Mouse (Mus musculus): ENCODE measurements around the gene Ifna13. TPM values are rescaled to one million over a fixed set of nuclear protein-coding genes. Genes with fewer than 3 reads are reported as not detected.

The Ifna13 gene
- not detected in 2 replicates for polyA plus RNA-seq (2015; fragmentation: Nextera tagmentation; extraction: Ambion mirVana)

DNA sequence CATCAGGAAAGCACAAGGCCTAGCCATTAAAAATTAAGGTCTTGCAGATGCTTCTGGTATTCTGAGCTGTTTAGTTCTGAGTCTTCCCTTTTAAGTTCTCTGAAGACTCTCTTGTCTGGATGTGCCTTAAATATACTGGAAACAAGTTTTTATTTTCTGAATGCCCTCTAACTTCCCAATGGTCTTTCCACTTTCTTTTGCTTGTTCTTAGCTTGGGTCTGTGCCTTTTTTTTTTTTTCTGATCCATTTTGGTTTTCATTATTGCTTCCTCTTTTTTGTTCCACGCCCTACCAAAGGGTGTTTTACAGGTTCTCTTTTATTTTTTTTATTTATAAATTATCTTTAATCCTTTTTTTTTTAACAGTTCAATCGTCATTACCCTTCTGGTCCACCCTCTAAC is at the start of gene Ifna13:
Gene Ifna13 (minus strand): TSS at position 101 of the 400 bp plus-strand sequence.
- H3K27me3 ChIP-seq, result no peaks in the 10 kb centered on the region
- H3K36me3 ChIP-seq, result no peaks in the 10 kb centered on the region
- no peak within 1 kb of the TSS for H3K4me2 ChIP-seq (replicated peaks)
- H3K27ac ChIP-seq (replicated peaks), result no peak within 1 kb of the TSS
- no peaks in the 10 kb centered on the region for H3K4me1 ChIP-seq
- H3K9me3 ChIP-seq, result no peaks in the 10 kb centered on the region
- no peak within 1 kb of the TSS for H3K9ac ChIP-seq (replicated peaks)
- WGBS, result 44% methylated on average over 2 of the region's 2 CpGs
- H3K4me3 ChIP-seq, result no peak within 1 kb of the TSS
- no peak for ATAC-seq (replicated peaks)

DNA sequence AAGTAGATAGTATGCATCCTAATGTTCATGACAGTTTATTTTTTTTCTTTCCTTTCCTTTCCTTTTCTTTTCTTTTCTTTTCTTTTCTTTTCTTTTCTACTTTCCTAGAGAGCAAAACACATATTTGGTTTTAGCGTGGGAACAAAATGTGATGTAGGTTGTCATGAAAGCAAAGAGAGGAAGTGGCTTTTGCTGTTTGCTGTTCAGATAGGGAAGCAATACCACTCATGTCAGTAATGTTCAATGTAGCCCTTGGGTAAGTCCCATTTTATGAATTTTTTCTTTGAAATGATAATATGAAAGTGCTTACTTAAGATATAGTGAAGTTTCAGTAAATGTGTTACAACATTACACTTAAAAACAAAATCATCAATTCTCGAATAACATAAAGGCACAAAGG is 49.1 kb upstream of the Ifna13 start:
- H3K36me3 ChIP-seq, result no peaks in the 10 kb centered on the region
- WGBS, result 88% methylated on average over 2 of the region's 2 CpGs
- no peak for ATAC-seq (replicated peaks)
- H3K4me2 ChIP-seq (replicated peaks), result no peak overlapping the region
- H3K27ac ChIP-seq (replicated peaks), result no peak overlapping the region
- no peak overlapping the region for H3K4me3 ChIP-seq
- H3K4me1 ChIP-seq, result no peaks in the 10 kb centered on the region
- H3K9me3 ChIP-seq, result no peaks in the 10 kb centered on the region
- H3K9ac ChIP-seq (replicated peaks), result no peak overlapping the region
- H3K27me3 ChIP-seq, result no peaks in the 10 kb centered on the region

DNA sequence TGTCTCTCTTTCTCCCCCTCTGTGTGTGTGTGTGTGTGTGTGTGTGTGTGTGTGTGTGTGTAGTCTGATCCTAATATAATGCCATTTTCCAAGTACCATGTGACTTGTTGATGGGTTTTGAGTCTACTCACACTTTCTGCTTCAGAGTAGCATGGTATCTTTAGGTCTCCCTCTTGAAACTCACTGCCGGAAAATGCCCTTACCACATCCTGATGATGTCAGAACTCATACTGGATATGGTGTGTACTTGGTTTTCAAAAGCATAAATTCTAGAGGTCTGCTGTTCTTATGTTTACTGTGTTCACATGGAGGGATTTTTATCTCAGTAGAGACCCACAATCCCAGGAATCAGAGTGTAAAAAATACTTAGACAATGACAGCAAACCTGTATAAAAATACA is 48.3 kb upstream of the Ifna13 start:
- Histone ChIP-seq H3K9ac (replicated peaks) (no peak overlapping the region), H3K4me1 (no peaks in the 10 kb centered on the region), H3K27ac (replicated peaks) (no peak overlapping the region), H3K9me3 (no peaks in the 10 kb centered on the region), H3K4me2 (replicated peaks) (no peak overlapping the region), H3K27me3 (no peaks in the 10 kb centered on the region), H3K4me3 (no peak overlapping the region), H3K36me3 (no peaks in the 10 kb centered on the region)
- ATAC-seq (replicated peaks), result no peak
- 90% methylated on average over 1 of the region's 1 CpGs for WGBS

DNA sequence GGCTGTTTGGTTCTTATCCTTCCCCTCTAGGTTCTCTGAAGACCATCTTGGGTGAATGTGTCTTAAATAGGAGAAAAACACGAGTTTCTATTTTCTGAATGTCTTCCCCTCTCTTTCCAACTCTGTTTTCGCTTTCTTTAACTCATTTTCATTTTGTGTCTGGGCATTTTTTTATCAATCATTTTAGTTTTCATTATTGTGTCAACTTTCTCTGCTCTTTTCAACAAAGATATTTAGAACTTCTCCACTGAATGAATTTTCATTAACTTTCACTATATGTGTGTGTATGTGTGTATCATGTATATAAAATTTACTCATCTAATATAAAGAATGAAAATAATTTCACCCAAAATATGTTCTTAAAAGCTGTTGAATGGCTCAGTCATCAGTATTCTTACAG is 47.0 kb upstream of the Ifna13 start, which contains the start of gene Ifnab:
Gene Ifnab (minus strand): TSS at position 101 of the 400 bp plus-strand sequence.
- no peak for ATAC-seq (replicated peaks)
- Histone ChIP-seq H3K27me3 (no peaks in the 10 kb centered on the region), H3K4me1 (no peaks in the 10 kb centered on the region), H3K9me3 (no peaks in the 10 kb centered on the region), H3K27ac (replicated peaks) (no peak within 1 kb of the TSS), H3K36me3 (no peaks in the 10 kb centered on the region), H3K4me3 (no peak within 1 kb of the TSS), H3K4me2 (replicated peaks) (no peak within 1 kb of the TSS), H3K9ac (replicated peaks) (no peak within 1 kb of the TSS)
- WGBS, result 68% methylated on average over 2 of the region's 2 CpGs

DNA sequence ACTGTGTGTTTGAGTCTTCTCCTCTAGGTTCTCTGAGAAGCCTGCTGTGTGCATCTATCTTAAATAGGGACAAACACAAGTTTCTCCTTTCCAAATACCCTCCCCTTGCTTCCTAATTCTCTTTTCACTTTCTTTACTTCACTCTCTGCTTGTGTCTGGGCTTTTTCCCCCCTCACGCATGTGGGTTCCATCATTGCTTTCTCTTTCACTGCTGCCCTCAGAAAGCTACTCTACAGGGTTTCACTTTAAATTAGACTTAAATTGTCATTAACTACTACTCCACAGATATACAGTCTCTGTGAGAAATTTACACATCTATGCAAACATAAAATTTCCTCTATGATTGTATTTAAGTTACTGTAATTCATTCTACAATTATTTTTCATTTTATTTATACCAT is 39.6 kb upstream of the Ifna13 start, which contains the start of gene Ifna2:
Gene Ifna2 (minus strand): TSS at position 101 of the 400 bp plus-strand sequence.
- no peak for ATAC-seq (replicated peaks)
- WGBS, result 100% methylated on average over 1 of the region's 1 CpGs
- no peaks in the 10 kb centered on the region for H3K36me3 ChIP-seq

DNA sequence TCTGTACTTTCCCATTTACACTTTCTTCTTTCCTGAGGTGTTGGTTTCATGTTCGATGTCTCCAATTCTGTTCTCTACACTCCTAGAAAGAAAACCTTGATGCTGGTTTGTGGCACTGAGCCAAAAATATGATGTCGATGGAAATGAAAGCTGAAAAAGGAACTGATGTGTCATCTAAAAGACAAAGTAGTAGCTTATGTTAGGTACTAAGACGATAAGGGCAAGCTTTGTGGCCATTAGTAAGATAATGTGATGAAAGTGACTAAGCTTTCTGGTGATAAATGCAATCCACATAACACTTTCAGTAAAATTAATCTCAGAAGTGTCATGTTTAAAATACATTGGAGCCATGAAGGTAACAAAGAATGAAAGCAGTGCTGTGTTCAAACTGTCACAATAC is 37.1 kb upstream of the Ifna13 start:
- no peak overlapping the region for H3K4me2 ChIP-seq (replicated peaks)
- no peaks in the 10 kb centered on the region for H3K27me3 ChIP-seq
- H3K36me3 ChIP-seq, result no peaks in the 10 kb centered on the region
- H3K9me3 ChIP-seq, result no peaks in the 10 kb centered on the region
- H3K4me1 ChIP-seq, result no peaks in the 10 kb centered on the region
- H3K9ac ChIP-seq (replicated peaks), result no peak overlapping the region
- WGBS, result 75% methylated on average over 3 of the region's 3 CpGs
- no peak for ATAC-seq (replicated peaks)
- no peak overlapping the region for H3K4me3 ChIP-seq
- no peak overlapping the region for H3K27ac ChIP-seq (replicated peaks)

More for the DNA sequence above, 39.6 kb upstream of the Ifna13 start, which contains the start of gene Ifna2:
- H3K9me3 ChIP-seq, result no peaks in the 10 kb centered on the region
- H3K4me2 ChIP-seq (replicated peaks), result no peak within 1 kb of the TSS
- no peaks in the 10 kb centered on the region for H3K4me1 ChIP-seq
- H3K27ac ChIP-seq (replicated peaks), result no peak within 1 kb of the TSS
- H3K27me3 ChIP-seq, result no peaks in the 10 kb centered on the region
- no peak within 1 kb of the TSS for H3K9ac ChIP-seq (replicated peaks)
- H3K4me3 ChIP-seq, result no peak within 1 kb of the TSS

DNA sequence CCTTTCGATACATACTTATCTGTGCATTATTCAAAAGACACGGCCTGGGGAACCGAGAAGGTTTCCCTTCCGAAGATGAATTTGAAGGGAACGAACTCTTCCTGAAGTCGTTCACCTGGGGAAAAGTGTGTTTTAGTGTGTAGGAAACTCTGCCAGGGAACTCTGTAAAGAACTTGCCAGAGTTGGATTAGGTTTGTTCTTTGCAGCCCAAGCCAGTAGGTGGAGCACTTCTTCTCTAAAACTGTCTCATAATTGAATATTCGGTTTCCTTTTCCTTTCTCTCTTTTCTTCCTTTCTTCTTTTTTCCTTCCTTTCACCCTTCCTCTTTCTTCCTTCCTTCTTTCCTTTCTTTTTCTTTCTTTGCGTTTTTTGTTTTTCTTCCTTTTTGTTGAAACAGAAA is 36.1 kb upstream of the Ifna13 start:
- Histone ChIP-seq H3K4me2 (replicated peaks) (no peak overlapping the region), H3K36me3 (no peaks in the 10 kb centered on the region), H3K4me3 (no peak overlapping the region), H3K27ac (replicated peaks) (no peak overlapping the region), H3K9me3 (no peaks in the 10 kb centered on the region), H3K9ac (replicated peaks) (no peak overlapping the region), H3K4me1 (no peaks in the 10 kb centered on the region), H3K27me3 (no peaks in the 10 kb centered on the region)
- 55% methylated on average over 8 of the region's 8 CpGs for WGBS
- no peak for ATAC-seq (replicated peaks)

DNA sequence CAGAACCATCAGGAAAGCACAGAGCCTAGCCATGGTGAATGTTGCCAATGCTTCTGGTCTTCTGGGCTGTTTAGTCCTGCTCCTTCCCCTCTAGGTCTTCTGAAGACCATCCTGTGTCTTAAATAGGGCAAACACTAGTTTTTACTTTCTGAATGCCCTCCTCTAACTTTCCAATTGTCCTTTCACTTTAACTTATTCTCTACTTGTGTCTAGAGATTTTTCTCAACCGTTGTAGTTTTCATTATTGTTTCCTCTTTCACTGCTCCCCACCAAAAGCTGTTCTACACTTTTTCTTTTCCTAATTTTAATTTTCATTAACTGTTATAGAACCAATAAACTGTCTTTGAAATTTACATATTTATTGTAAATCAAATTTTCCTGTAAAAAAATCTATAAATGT is 32.6 kb upstream of the Ifna13 start, which contains the start of gene Ifna16:
Gene Ifna16 (minus strand): TSS at position 101 of the 400 bp plus-strand sequence.
- Histone ChIP-seq H3K27me3 (no peaks in the 10 kb centered on the region), H3K9ac (replicated peaks) (no peak within 1 kb of the TSS), H3K4me2 (replicated peaks) (no peak within 1 kb of the TSS), H3K4me3 (no peak within 1 kb of the TSS), H3K27ac (replicated peaks) (no peak within 1 kb of the TSS), H3K9me3 (no peaks in the 10 kb centered on the region), H3K36me3 (no peaks in the 10 kb centered on the region), H3K4me1 (no peaks in the 10 kb centered on the region)
- no peak for ATAC-seq (replicated peaks)
- 82% methylated on average over 1 of the region's 1 CpGs for WGBS

DNA sequence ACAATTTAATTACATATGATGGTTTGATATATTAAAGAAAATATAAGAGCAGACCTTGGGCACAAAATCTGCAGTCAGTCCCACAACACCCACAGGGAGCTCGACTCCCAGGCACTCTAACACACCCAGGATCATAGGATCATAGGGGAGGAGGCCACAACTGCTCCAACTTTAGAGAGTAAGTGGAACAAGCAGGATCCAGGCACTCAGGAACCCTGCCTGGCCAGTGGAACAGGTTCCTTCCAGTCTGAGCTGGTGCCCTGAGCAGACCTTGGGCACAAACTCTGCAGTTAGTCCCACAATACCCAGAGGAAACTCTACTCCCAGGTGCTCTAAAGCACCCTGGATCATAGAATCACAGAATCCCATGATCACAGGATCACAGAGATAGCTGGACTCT is 11.2 kb upstream of the Ifna13 start:
- Histone ChIP-seq H3K27me3 (no peaks in the 10 kb centered on the region), H3K4me3 (no peak overlapping the region), H3K36me3 (no peaks in the 10 kb centered on the region), H3K4me2 (replicated peaks) (no peak overlapping the region), H3K9ac (replicated peaks) (no peak overlapping the region), H3K4me1 (no peaks in the 10 kb centered on the region), H3K9me3 (no peaks in the 10 kb centered on the region), H3K27ac (replicated peaks) (no peak overlapping the region)
- 45% methylated on average over 1 of the region's 1 CpGs for WGBS
- ATAC-seq (replicated peaks), result no peak

DNA sequence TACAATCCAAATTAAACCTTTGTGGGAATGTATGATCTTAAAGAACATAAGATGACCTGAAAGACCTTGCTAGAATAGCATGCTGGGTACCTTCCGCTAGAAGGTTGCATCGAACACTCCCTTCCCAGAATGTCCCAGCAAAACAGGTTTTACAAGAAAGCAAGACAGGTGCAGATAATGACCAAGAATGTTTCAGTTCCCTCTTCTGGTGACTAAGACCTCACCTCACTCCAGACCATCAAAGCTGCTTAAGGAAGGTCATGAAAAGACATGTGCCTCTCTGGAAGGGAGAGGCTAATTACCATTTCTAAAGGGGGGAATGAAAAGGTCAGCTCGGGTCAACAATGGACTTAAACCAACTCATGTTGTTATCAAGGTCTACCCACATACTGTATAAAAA is 9.4 kb upstream of the Ifna13 start:
- no peak overlapping the region for H3K4me2 ChIP-seq (replicated peaks)
- ATAC-seq (replicated peaks), result no peak
- H3K4me1 ChIP-seq, result no peaks in the 10 kb centered on the region
- no peak overlapping the region for H3K9ac ChIP-seq (replicated peaks)
- H3K9me3 ChIP-seq, result no peaks in the 10 kb centered on the region
- no peaks in the 10 kb centered on the region for H3K36me3 ChIP-seq
- H3K27ac ChIP-seq (replicated peaks), result no peak overlapping the region
- H3K27me3 ChIP-seq, result no peaks in the 10 kb centered on the region
- WGBS, result 70% methylated on average over 3 of the region's 3 CpGs
- H3K4me3 ChIP-seq, result no peak overlapping the region

DNA sequence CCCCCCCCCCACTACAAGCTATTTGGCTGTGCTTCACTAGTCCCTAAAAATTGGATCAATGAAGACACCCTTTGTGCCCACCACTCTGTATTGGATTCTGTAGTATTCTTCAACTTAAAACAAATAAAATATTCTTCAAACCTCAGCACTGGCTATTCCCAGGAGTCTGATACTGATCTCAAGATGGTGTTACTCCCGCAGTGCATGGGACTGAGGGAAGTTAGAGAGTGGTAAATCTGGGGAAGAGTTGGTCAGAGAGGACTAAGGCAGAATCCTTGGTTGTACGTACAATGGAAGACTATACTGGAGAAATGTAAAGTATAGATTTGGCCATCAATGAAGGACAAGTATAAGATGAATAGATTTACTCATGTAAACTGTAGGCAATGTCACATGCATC is 1.7 kb downstream of the Ifna13 start:
- Histone ChIP-seq H3K4me3 (no peak overlapping the region), H3K9ac (replicated peaks) (no peak overlapping the region), H3K4me2 (replicated peaks) (no peak overlapping the region), H3K36me3 (no peaks in the 10 kb centered on the region), H3K27ac (replicated peaks) (no peak overlapping the region), H3K4me1 (no peaks in the 10 kb centered on the region), H3K9me3 (no peaks in the 10 kb centered on the region), H3K27me3 (no peaks in the 10 kb centered on the region)
- ATAC-seq (replicated peaks), result no peak
- 27% methylated on average over 2 of the region's 2 CpGs for WGBS

DNA sequence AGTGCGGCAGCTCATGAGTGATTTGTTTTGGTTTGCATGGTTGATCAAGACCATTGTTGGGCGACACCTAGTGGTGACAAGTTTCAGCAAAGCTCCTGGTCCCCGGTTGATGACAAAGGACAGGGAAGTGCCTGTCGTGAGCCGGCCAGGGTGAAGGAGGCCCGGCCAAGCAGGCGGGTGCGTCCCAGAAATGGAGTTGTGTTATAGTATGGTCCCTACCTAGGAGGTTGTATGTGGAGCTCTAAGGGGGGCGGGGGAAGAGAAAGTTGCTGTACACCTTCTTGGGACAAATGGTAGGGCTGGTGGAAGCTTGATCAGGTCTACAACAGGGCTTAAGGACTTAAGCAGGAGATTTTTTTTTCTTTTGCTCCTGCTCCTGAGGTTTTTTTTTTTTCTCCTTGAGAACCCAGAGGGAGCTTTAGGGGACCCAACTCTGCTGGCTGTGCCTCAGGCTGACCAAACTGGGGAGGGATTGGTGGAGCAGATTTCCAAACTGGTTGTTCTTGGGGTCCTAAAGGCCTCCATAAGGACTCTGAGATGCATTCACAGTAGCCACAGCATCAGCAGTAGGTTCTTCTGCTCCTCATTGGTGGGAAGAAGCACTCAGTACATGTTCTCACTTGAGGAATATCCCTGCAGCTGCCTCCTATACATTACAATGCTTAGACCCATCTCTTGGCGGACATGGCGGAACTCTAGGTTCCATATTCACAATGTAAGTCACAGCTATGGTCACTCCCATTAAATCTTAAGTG is 3.0 kb downstream of the Ifna13 start:
- Histone ChIP-seq H3K27me3 (no peaks in the 10 kb centered on the region), H3K9me3 (no peaks in the 10 kb centered on the region), H3K4me2 (replicated peaks) (peak overlapping the region; percentile 17; the same call in 1 of the 2 replicates), H3K4me1 (no peaks in the 10 kb centered on the region), H3K27ac (replicated peaks) (no peak overlapping the region), H3K9ac (replicated peaks) (no peak overlapping the region), H3K36me3 (no peaks in the 10 kb centered on the region), H3K4me3 (peak overlapping the region; percentile 18)
- ATAC-seq (replicated peaks), result peak; percentile 98
- WGBS, result 8% methylated on average over 11 of the region's 11 CpGs

DNA sequence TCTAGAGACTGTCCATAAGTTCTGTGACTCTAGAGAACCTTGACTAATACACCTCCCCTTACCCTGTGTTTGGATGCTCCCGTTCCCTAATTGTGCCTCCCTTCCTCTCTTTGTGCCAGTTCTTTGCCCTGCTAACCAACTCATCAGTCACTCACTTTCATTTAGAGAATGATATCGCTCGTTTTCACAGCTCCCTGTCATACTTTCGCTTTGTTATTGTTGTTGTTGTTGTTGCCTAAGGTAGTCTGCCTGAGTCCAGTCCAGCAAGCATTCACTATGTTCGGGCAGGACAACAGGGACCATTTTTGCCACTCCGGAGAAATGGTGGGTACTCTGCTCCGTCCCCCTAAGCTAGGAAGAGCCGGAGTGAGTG is 3.6 kb downstream of the Ifna13 start:
- H3K4me3 ChIP-seq, result peak overlapping the region; percentile 18
- no peak overlapping the region for H3K27ac ChIP-seq (replicated peaks)
- H3K36me3 ChIP-seq, result no peaks in the 10 kb centered on the region
- H3K9me3 ChIP-seq, result no peaks in the 10 kb centered on the region
- H3K27me3 ChIP-seq, result no peaks in the 10 kb centered on the region
- H3K4me1 ChIP-seq, result no peaks in the 10 kb centered on the region
- peak overlapping the region; percentile 17; the same call in 1 of the 2 replicates for H3K4me2 ChIP-seq (replicated peaks)
- WGBS, result 57% methylated on average over 8 of the region's 8 CpGs
- no peak overlapping the region for H3K9ac ChIP-seq (replicated peaks)
- ATAC-seq (replicated peaks), result peak; percentile 15; the same call in 1 of the 2 replicates

Data from forebrain, embryonic 15.5 days (tissue).